Mouse (Mus musculus) midbrain, embryonic 16.5 days (tissue): ENCODE measurements around the gene Arhgap15. TPM values are rescaled to one million over a fixed set of nuclear protein-coding genes. Genes with fewer than 3 reads are reported as not detected.

Experiments used
- ATAC-seq: fragments of 200-750 bp; cut with Nextera tagmentation; 2 replicates; pipeline ENCODE4 v1.8.0; 2017; ENCODE audit warnings: moderate TSS enrichment
- H3K27ac ChIP-seq: fragments of 300-500 bp; sonication (generic); 2 replicates; pipeline ENCODE4 v1.5.1; 2014; ENCODE audit warnings: mild to moderate bottlenecking, low read length, mixed read lengths
- H3K27me3 ChIP-seq: fragments of 300-500 bp; sonication (generic); 2 replicates; pipeline ENCODE4 v1.6.1; 2014; ENCODE audit warnings: low read depth, low read length, mixed read lengths; ENCODE audit not compliant: control insufficient read depth, insufficient read depth
- H3K36me3 ChIP-seq: fragments of 300-500 bp; sonication (generic); 2 replicates; pipeline ENCODE4 v1.6.1; 2014; ENCODE audit warnings: mild to moderate bottlenecking, low read length, moderate library complexity, mixed read lengths; ENCODE audit not compliant: control insufficient read depth, insufficient read depth
- H3K4me1 ChIP-seq: fragments of 300-500 bp; sonication (generic); 2 replicates; pipeline ENCODE4 v1.6.1; 2014; ENCODE audit warnings: mild to moderate bottlenecking, low read length, mixed read lengths; ENCODE audit not compliant: control insufficient read depth, insufficient read depth
- H3K4me2 ChIP-seq: fragments of 300-500 bp; sonication (generic); 2 replicates; pipeline ENCODE4 v1.6.1; 2014; ENCODE audit warnings: mild to moderate bottlenecking, low read length, mixed read lengths
- H3K4me3 ChIP-seq: fragments of 300-500 bp; sonication (generic); 2 replicates; pipeline ENCODE4 v1.5.1; 2014; ENCODE audit warnings: low read depth, mild to moderate bottlenecking, low read length, moderate library complexity, mixed read lengths
- H3K9ac ChIP-seq: fragments of 300-500 bp; sonication (generic); 2 replicates; pipeline ENCODE4 v1.6.1; 2014; ENCODE audit warnings: low read depth, low read length, mixed read lengths
- H3K9me3 ChIP-seq: fragments of 300-500 bp; sonication (generic); replicated peaks from 2 replicates; pipeline ENCODE4 v1.6.1; 2014; ENCODE audit warnings: mild to moderate bottlenecking, low read length, mixed read lengths; ENCODE audit not compliant: control insufficient read depth, poor library complexity, severe bottlenecking
- WGBS: fragments of 180-500 bp; shearing (Covaris S2); extraction: QIAGEN DNeasy Blood & Tissue Kit; methylation state at CpG from one replicate; pipeline ENCODE4 v1.1.7; 2014; 5-methylcytosine and 5-hydroxymethylcytosine counted together
- polyA plus RNA-seq: library from polyadenylated mRNA; unstranded; fragments of >200 nt; fragmentation: Nextera tagmentation; extraction: Ambion mirVana; gene quantifications from 2 replicates; pipeline ENCODE4 v1.2.1, GENCODE M21; 2015

Gene Arhgap15
- polyA plus RNA-seq, 1 experiment from 2014 or later = 1.1 TPM

DNA sequence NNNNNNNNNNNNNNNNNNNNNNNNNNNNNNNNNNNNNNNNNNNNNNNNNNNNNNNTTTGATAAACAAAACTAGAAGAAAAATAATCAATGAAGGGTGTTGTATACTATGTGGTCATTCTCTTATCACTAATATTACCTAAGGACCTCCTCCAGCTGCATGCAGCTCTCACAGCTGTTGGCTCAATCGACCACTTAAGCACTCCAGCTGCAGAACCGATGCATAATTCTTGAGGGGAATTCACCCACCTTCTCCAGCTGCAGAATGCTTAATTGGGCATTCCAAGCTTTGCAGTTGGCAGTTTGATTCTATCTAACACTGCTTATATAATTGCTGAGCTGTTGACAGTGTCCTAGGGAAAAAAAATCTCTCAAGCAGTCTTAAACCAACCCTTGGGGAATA is 663.0 kb downstream of the Arhgap15 start:
- 0 out of 2 replicates have a peak, but pooled peaks cover 4% of the 10 kb centered on the region for H3K4me1 ChIP-seq
- no peaks in the 10 kb centered on the region for H3K27me3 ChIP-seq
- H3K9me3 ChIP-seq = no peaks in the 10 kb centered on the region; the same call in 1 of the 2 replicates
- no peak overlapping the region for H3K9ac ChIP-seq
- no peak overlapping the region for H3K27ac ChIP-seq
- WGBS = 54% methylated on average over 2 of the region's 2 CpGs
- H3K4me3 ChIP-seq = no peak overlapping the region
- H3K4me2 ChIP-seq = no peak overlapping the region
- ATAC-seq = no peak
- no peaks in the 10 kb centered on the region for H3K36me3 ChIP-seq

DNA sequence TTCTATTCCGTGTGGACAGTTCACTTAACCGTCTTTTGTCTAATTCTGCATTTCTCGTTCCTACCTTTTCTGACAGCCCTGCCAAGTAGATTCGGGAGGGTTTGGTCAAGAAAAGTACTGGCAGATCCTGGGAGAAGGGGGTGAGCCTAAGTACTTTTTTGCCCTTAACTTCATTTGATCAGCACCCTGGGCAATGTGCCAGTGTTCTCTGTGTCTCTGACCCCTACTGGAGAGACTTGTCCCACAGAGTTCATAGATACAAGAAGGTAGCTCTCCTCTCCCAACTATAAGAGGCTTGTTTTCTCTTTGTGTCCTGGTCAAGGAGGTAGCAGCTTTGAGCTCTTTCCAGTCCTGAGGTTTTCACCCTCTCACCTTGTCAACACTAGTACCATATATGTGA is 667.7 kb downstream of the Arhgap15 start:
- 92% methylated on average over 4 of the region's 4 CpGs for WGBS
- Histone ChIP-seq H3K4me3 (no peak overlapping the region), H3K9me3 (no peaks in the 10 kb centered on the region), H3K27me3 (no peaks in the 10 kb centered on the region), H3K9ac (no peak overlapping the region), H3K27ac (no peak overlapping the region), H3K4me1 (no peaks in the 10 kb centered on the region), H3K4me2 (no peak overlapping the region), H3K36me3 (no peaks in the 10 kb centered on the region)
- no peak for ATAC-seq

DNA sequence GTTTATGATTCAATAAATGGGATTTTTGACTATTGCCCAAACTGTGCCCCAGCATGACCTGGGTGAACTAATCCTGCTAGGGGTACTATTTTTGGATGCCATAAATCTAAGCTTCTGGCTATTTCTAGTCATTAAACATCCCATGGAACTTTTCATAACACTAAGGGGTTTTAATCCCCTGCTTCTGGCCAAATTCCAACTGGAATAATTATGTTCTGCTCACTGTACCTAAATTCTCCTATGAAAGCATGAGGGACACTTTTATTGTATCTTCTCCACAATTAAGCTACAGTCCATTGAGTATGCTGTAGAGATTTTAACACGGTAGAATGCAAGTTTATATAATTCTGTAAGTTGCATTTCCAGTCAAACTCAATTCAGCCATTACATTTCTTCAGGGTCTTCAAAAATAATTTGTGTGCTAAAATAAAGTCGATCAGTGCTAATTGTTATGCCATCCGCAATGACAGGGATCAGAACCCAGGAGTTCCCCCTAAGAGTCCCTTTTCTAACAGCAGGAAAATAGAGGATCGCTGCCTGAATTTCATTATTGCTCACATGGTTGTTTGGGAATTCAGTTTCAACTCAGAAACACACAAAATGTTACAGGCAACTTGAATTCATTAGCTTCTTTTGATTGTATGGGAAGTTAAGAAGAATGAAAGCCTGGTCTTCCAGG is 671.1 kb downstream of the Arhgap15 start:
- Histone ChIP-seq H3K27ac (no peak overlapping the region), H3K4me3 (no peak overlapping the region), H3K9ac (no peak overlapping the region), H3K27me3 (no peaks in the 10 kb centered on the region), H3K36me3 (no peaks in the 10 kb centered on the region), H3K9me3 (no peaks in the 10 kb centered on the region), H3K4me1 (no peaks in the 10 kb centered on the region), H3K4me2 (no peak overlapping the region)
- WGBS = 64% methylated on average over 4 of the region's 4 CpGs
- no peak for ATAC-seq

DNA sequence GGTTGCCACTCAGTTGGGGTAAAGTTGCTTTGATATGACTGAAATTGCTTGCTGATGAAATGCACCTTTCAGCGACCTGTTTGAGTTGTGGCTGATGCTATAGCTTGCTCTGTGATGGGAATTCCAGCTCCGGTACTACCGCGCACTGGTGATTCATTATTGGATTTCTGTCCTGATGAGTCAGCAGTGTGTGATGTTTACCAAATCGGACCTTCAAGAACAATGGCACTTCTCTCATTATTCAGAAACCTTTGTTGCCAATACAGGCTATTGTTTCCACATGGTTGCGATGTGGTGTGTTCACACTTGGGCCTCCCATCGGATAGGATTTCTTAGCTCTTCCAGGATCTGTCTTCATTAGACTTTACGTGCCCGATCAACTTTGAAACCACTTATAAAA is 681.9 kb downstream of the Arhgap15 start:
- H3K9ac ChIP-seq = no peak overlapping the region
- H3K27ac ChIP-seq = no peak overlapping the region
- H3K4me3 ChIP-seq = no peak overlapping the region
- 70% methylated on average over 9 of the region's 9 CpGs for WGBS
- H3K9me3 ChIP-seq = no peaks in the 10 kb centered on the region
- H3K27me3 ChIP-seq = no peaks in the 10 kb centered on the region
- no peaks in the 10 kb centered on the region for H3K4me1 ChIP-seq
- no peak for ATAC-seq
- no peak overlapping the region for H3K4me2 ChIP-seq
- H3K36me3 ChIP-seq = no peaks in the 10 kb centered on the region

DNA sequence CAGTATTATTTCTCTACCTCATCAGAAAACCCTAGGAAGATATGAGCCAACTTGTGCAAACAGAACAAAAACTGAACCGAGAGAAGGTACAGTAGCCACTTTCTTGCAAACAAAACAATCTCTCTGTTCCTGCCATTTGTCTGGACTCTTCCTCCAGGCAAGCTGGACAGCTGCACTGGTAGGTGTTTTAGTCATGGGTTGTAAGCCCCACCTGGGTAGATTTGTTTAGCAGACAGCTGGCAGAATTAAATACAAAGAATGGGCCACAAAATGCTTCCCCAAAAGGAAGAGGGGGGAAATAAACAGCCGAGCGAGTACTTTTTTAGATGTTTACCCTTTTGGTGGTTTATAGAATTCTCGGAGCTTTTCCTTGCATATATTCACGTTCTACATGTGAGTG is 688.0 kb downstream of the Arhgap15 start:
- H3K4me1 ChIP-seq = no peaks in the 10 kb centered on the region
- H3K27me3 ChIP-seq = no peaks in the 10 kb centered on the region
- H3K4me2 ChIP-seq = no peak overlapping the region
- 0 out of 2 replicates have a peak, but pooled peaks cover 2% of the 10 kb centered on the region for H3K9me3 ChIP-seq
- 84% methylated on average over 5 of the region's 5 CpGs for WGBS
- no peaks in the 10 kb centered on the region for H3K36me3 ChIP-seq
- ATAC-seq = no peak
- H3K4me3 ChIP-seq = no peak overlapping the region
- H3K27ac ChIP-seq = no peak overlapping the region
- no peak overlapping the region for H3K9ac ChIP-seq

DNA sequence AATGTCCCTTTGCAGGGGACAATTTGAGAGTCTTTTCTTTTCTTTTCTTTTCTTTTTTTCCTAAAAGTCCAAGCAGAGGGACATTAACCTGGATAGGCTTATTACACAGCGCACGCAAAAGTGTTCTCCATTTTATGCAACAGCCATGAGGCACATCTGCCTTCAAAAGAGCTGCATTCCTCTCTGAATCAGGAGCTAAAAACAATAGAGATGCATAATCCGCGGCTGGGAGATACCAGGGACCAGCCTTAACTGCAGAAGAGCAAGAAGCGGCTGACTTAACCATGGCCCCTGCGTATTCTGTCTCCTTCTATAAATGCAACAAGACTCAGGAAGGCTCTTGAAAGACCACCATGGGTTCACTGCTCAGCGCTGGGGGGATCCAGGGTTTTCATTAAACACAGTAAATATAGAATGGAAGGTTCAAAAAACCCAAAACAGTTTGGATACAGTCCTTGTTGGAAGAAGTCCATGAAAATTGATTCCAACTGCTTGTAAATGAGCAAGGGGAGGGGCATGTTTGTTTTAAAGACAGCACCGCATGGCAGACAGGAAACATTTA is 689.0 kb downstream of the Arhgap15 start:
- H3K4me2 ChIP-seq = no peak overlapping the region
- no peak overlapping the region for H3K27ac ChIP-seq
- H3K36me3 ChIP-seq = no peaks in the 10 kb centered on the region
- no peak overlapping the region for H3K9ac ChIP-seq
- WGBS = 45% methylated on average over 8 of the region's 8 CpGs
- H3K4me1 ChIP-seq = no peaks in the 10 kb centered on the region
- no peak for ATAC-seq
- no peak overlapping the region for H3K4me3 ChIP-seq
- H3K9me3 ChIP-seq = peaks cover 7% of the 10 kb centered on the region
- no peaks in the 10 kb centered on the region for H3K27me3 ChIP-seq

DNA sequence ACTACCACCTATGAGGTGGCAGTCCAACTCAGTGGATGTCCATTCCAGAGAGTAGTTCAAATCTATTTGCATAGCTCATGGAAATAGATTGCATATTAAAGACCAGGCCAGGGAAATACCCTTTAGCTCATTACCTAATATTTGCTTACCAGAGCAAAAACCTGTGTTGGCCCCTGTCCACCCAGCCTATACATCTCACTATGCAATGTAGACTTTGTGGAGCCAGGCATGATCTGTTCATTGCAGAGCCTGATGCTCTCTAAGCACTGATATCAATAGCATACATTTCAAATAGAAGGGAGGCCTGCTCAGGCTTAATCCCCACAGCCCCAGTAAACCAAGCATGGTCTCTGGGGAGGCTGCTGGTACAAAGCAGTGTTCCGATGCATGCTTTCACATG is 689.4 kb downstream of the Arhgap15 start:
- 62% methylated on average over 1 of the region's 1 CpGs for WGBS
- Histone ChIP-seq H3K36me3 (no peaks in the 10 kb centered on the region), H3K4me3 (no peak overlapping the region), H3K27me3 (no peaks in the 10 kb centered on the region), H3K4me2 (no peak overlapping the region), H3K9me3 (peaks cover 7% of the 10 kb centered on the region), H3K4me1 (no peaks in the 10 kb centered on the region), H3K27ac (no peak overlapping the region), H3K9ac (no peak overlapping the region)
- no peak for ATAC-seq

DNA sequence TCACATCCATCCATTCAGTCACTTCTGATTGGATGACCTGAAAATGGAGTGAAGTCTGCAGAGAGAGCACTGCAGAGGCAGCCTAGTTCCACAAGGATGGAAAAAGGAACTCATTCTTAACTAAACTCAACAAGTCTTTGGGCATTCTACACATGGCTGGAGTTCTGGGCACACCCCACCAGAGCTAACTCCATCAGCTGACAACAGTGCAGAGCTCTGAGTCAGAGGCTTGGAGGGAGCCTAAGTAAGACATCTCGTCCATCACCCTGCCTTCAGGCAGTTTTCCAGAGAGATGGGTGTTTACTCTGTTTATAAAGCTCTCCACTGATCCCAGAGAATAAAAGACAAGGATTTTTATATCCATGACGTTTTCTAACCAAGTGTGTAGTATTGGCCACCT is 696.3 kb downstream of the Arhgap15 start:
- WGBS = 71% methylated on average over 2 of the region's 2 CpGs
- H3K9ac ChIP-seq = no peak overlapping the region
- H3K4me3 ChIP-seq = no peak overlapping the region
- H3K27me3 ChIP-seq = no peaks in the 10 kb centered on the region
- H3K4me1 ChIP-seq = no peaks in the 10 kb centered on the region
- no peaks in the 10 kb centered on the region for H3K36me3 ChIP-seq
- H3K27ac ChIP-seq = no peak overlapping the region
- ATAC-seq = no peak
- peaks cover 7% of the 10 kb centered on the region for H3K9me3 ChIP-seq
- H3K4me2 ChIP-seq = no peak overlapping the region
